Mouse (Mus musculus) layer of hippocampus, adult 2 months (tissue): ENCODE results near the gene Lysmd3. TPM values are rescaled to one million over a fixed set of nuclear protein-coding genes. Genes with fewer than 3 reads are reported as not detected.
"Not testable (repeated sequence)": the region's sequence is repeated elsewhere in the genome, so short reads cannot be mapped to it uniquely, and the experiment has no call there.

Source experiments
- DNase-seq, 2 experiments: peaks; one replicate each; pipeline ENCODE4 v3.0.0; 2022; ENCODE audit warnings: low spot score in 2 of 2
- H3K27ac ChIP-seq: fragments of 200-600 bp; 2 replicates; pipeline ENCODE4 v1.8.1; 2022
- H3K4me3 ChIP-seq: fragments of 200-600 bp; 2 replicates; pipeline ENCODE4 v1.8.1; 2022; ENCODE audit warnings: mild to moderate bottlenecking
- CTCF ChIP-seq: fragments of 200-600 bp; conservative IDR thresholded peaks from 2 replicates; pipeline ENCODE4 v1.8.1; 2022; ENCODE audit warnings: antibody characterized with exemption, mild to moderate bottlenecking, moderate library complexity
- total RNA-seq, 2 experiments: library from RNA; stranded (reverse); gene quantifications; 2 replicates each; pipeline ENCODE4 v1.2.3; 2021

Lysmd3 gene
- total RNA-seq, 2 experiments from 2014 or later, result 12.5 to 13.1 TPM

- H3K27ac ChIP-seq, result no peak overlapping the region
- no peak overlapping the region for H3K4me3 ChIP-seq
- no peak for TF ChIP-seq CTCF
- DNase-seq, result no peak
These were observed 11.1 kb upstream of the Lysmd3 start for GRCm38 (mm10) chr13:81646348-81646747.

GRCm38 (mm10) chr13:81650382-81650781, 7.1 kb upstream of the Lysmd3 start:
- DNase-seq, H3K4me3 ChIP-seq, H3K27ac ChIP-seq: not testable (repeated sequence)

GRCm38 (mm10) chr13:81656091-81656850, 1.2 kb upstream of the Lysmd3 start:
- DNase-seq, result no peak
- H3K27ac ChIP-seq, result no peak overlapping the region

GRCm38 (mm10) chr13:81657008-81657350, 484 bp upstream of the Lysmd3 start:
- TF ChIP-seq CTCF, result no peak
- H3K4me3 ChIP-seq, result peak overlapping the region; percentile 75
- H3K27ac ChIP-seq, result peak overlapping the region; percentile 95; the same call in 1 of the 2 replicates
- DNase-seq, result no peak

More at GRCm38 (mm10) chr13:81656091-81656850, 1.2 kb upstream of the Lysmd3 start:
- no peak overlapping the region for H3K4me3 ChIP-seq
- no peak for TF ChIP-seq CTCF

- no peak for DNase-seq
- no peak for TF ChIP-seq CTCF
- Histone ChIP-seq H3K27ac (peak overlapping the region; percentile 95), H3K4me3 (peak overlapping the region; percentile 75)
These were observed 740 bp downstream of the Lysmd3 start for GRCm38 (mm10) chr13:81658053-81658752.

GRCm38 (mm10) chr13:81663566-81664330, 6.3 kb downstream of the Lysmd3 start:
- no peak overlapping the region for H3K4me3 ChIP-seq
- peak overlapping the region; percentile 77 for H3K27ac ChIP-seq
- no peak for DNase-seq
- peak; percentile 31 for TF ChIP-seq CTCF

- peak overlapping the region; percentile 77 for H3K27ac ChIP-seq
- no peak for TF ChIP-seq CTCF
- DNase-seq, result no peak
- H3K4me3 ChIP-seq, result no peak overlapping the region
These were observed 6.9 kb downstream of the Lysmd3 start for GRCm38 (mm10) chr13:81664331-81664698.

GRCm38 (mm10) chr13:81667713-81668112, 10.2 kb downstream of the Lysmd3 start:
- TF ChIP-seq CTCF, result no peak
- Histone ChIP-seq H3K4me3 (no peak overlapping the region), H3K27ac (no peak overlapping the region)
- DNase-seq, result no peak

- no peak for DNase-seq
- H3K27ac ChIP-seq, result no peak overlapping the region
- TF ChIP-seq CTCF, result no peak
- H3K4me3 ChIP-seq, result no peak overlapping the region
These were observed 17.9 kb downstream of the Lysmd3 start for GRCm38 (mm10) chr13:81675333-81675732.

- no peak for TF ChIP-seq CTCF
- H3K4me3 ChIP-seq, result no peak overlapping the region
- no peak overlapping the region for H3K27ac ChIP-seq
- no peak for DNase-seq
These were observed 25.6 kb downstream of the Lysmd3 start for GRCm38 (mm10) chr13:81683107-81683506.

GRCm38 (mm10) chr13:81684258-81684657, 26.8 kb downstream of the Lysmd3 start:
- no peak for TF ChIP-seq CTCF
- H3K4me3 ChIP-seq, result no peak overlapping the region
- no peak overlapping the region for H3K27ac ChIP-seq
- no peak for DNase-seq

- no peak for TF ChIP-seq CTCF
These were observed 27.4 kb downstream of the Lysmd3 start for GRCm38 (mm10) chr13:81684884-81685283.

GRCm38 (mm10) chr13:81689587-81689986, 32.1 kb downstream of the Lysmd3 start:
- DNase-seq, result no peak
- no peak overlapping the region for H3K27ac ChIP-seq
- no peak overlapping the region for H3K4me3 ChIP-seq
- no peak for TF ChIP-seq CTCF

More at GRCm38 (mm10) chr13:81684884-81685283, 27.4 kb downstream of the Lysmd3 start:
- H3K27ac ChIP-seq, result no peak overlapping the region
- H3K4me3 ChIP-seq, result no peak overlapping the region
- no peak for DNase-seq
